Mouse (Mus musculus) liver, embryonic 14.5 days (tissue): Measurements from ENCODE around the gene Tnxb. TPM values are rescaled to one million over a fixed set of nuclear protein-coding genes. Genes with fewer than 3 reads are reported as not detected.

Experiments used
- ATAC-seq: fragments of 200-750 bp; cut with Nextera tagmentation; 2 replicates; pipeline ENCODE4 v1.8.0; 2017; ENCODE audit warnings: moderate number of reproducible peaks, mild to moderate bottlenecking, moderate library complexity; ENCODE audit not compliant: insufficient read depth
- DNase-seq, 3 experiments: peaks; one replicate each; pipeline ENCODE4 v3.0.0-alpha.2; 2012 to 2013; ENCODE audit warnings: low read depth in 3 of 3, low spot score in 3 of 3
- H3K27ac ChIP-seq: fragments of 300-500 bp; sonication (generic); 2 replicates; pipeline ENCODE4 v1.5.1; 2014; ENCODE audit warnings: moderate library complexity, mild to moderate bottlenecking, control low read depth, inconsistent platforms
- H3K27me3 ChIP-seq: fragments of 300-500 bp; sonication (generic); 2 replicates; pipeline ENCODE4 v1.6.1; 2014; ENCODE audit warnings: mild to moderate bottlenecking, low read length, moderate library complexity; ENCODE audit not compliant: control insufficient read depth, insufficient read depth
- H3K36me3 ChIP-seq: fragments of 300-500 bp; sonication (generic); replicated peaks from 2 replicates; pipeline ENCODE4 v1.6.1; 2014; ENCODE audit warnings: low read depth; ENCODE audit not compliant: control insufficient read depth, insufficient read depth
- H3K4me1 ChIP-seq, 2 experiments: fragments of 200-500 bp in 1 of 2; fragments of 300-500 bp in 1 of 2; sonication (generic) in 1 of 2; replicated peaks; 2 replicates each; pipeline ENCODE4 v1.6.1; 2012 to 2014; ENCODE audit warnings: antibody characterized with exemption in 1 of 2, inconsistent platforms in 1 of 2, low read length in 1 of 2; ENCODE audit not compliant: control insufficient read depth in 2 of 2, insufficient read depth in 2 of 2
- H3K4me2 ChIP-seq: fragments of 300-500 bp; sonication (generic); 2 replicates; pipeline ENCODE4 v1.6.1; 2014; ENCODE audit warnings: low read depth, mild to moderate bottlenecking, control low read depth, moderate library complexity
- H3K4me3 ChIP-seq, 2 experiments: fragments of 200-500 bp in 1 of 2; fragments of 300-500 bp in 1 of 2; sonication (generic) in 1 of 2; 2 replicates each; pipeline ENCODE4 v1.5.1; 2012 to 2014; ENCODE audit warnings: low read depth in 2 of 2, low read length in 2 of 2, mild to moderate bottlenecking in 2 of 2, control low read depth in 1 of 2, inconsistent platforms in 1 of 2, moderate library complexity in 1 of 2; ENCODE audit not compliant: insufficient read depth in 1 of 2
- H3K9ac ChIP-seq: fragments of 300-500 bp; sonication (generic); replicated peaks from 2 replicates; pipeline ENCODE4 v1.6.1; 2014; ENCODE audit warnings: mild to moderate bottlenecking, control low read depth, moderate library complexity
- H3K9me3 ChIP-seq: fragments of 300-500 bp; sonication (generic); 2 replicates; pipeline ENCODE4 v1.6.1; 2016; ENCODE audit warnings: low read length, mixed read lengths; ENCODE audit not compliant: control insufficient read depth
- CTCF ChIP-seq: IDR thresholded peaks from 2 replicates; pipeline ENCODE4 v1.5.1; 2016; ENCODE audit warnings: antibody characterized with exemption, low read depth, control low read depth
- EP300 ChIP-seq: IDR thresholded peaks from 2 replicates; pipeline ENCODE4 v1.6.1; 2016; ENCODE audit warnings: antibody characterized with exemption, low read depth
- WGBS: fragments of 180-500 bp; shearing (Covaris S2); extraction: QIAGEN DNeasy Blood & Tissue Kit; methylation state at CpG from one replicate; pipeline ENCODE4 v1.1.7; 2014; ENCODE audit not compliant: insufficient replicate concordance; 5-methylcytosine and 5-hydroxymethylcytosine counted together
- polyA plus RNA-seq, 2 experiments: library from polyadenylated mRNA; depleted of rRNA in 1 of 2; stranded (reverse) in 1 of 2; unstranded in 1 of 2; fragments of >200 nt; fragmentation: Nextera tagmentation in 1 of 2; extraction: Ambion mirVana in 1 of 2; gene quantifications; 2 replicates each; pipeline versions ENCODE4 v1.2.1 to v1.2.3; 2012 to 2014

Gene Tnxb
- polyA plus RNA-seq, 2 experiments: 0.13 to 0.17 TPM

DNA sequence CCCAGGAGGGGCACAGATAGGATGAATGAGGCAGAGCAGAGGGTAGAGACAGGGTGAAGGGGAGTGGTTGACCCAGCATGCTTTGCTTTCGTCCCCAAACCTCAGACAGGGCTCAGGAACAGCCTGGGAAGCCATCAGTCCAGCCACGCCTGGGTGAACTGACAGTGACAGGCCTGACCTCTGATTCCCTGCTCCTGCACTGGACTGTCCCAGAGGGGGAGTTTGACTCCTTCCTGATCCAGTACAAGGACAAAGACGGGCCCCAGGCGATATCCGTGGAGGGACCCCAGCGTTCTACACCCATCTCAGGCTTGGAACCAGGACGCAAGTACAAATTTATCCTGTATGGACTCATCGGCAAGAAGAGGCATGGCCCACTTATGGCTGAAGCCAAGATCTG is 12.8 kb downstream of the Tnxb start:
- DNase-seq (no peak), ATAC-seq (no peak)
- H3K4me2 ChIP-seq: no peak overlapping the region
- 67% methylated on average over 8 of the region's 8 CpGs for WGBS
- H3K9ac ChIP-seq: no peak overlapping the region
- H3K4me1 ChIP-seq: no peaks in the 10 kb centered on the region
- H3K9me3 ChIP-seq: no peaks in the 10 kb centered on the region
- H3K36me3 ChIP-seq: no peaks in the 10 kb centered on the region
- no peak overlapping the region for H3K4me3 ChIP-seq
- H3K27ac ChIP-seq: no peak overlapping the region
- TF ChIP-seq CTCF: no peak
- no peak for TF ChIP-seq EP300
- no peaks in the 10 kb centered on the region; the same call in 1 of the 2 replicates for H3K27me3 ChIP-seq

- no peak overlapping the region for H3K9ac ChIP-seq
- H3K9me3 ChIP-seq: no peaks in the 10 kb centered on the region
- no peak overlapping the region for H3K27ac ChIP-seq
- TF ChIP-seq EP300 (no peak), CTCF (no peak)
- no peaks in the 10 kb centered on the region; the same call in 1 of the 2 replicates for H3K27me3 ChIP-seq
- H3K4me2 ChIP-seq: no peak overlapping the region
- 52% methylated on average over 10 of the region's 10 CpGs for WGBS
- DNase-seq (no peak), ATAC-seq (no peak)
- no peaks in the 10 kb centered on the region for H3K36me3 ChIP-seq
- H3K4me1 ChIP-seq: no peaks in the 10 kb centered on the region
- H3K4me3 ChIP-seq: no peak overlapping the region
Measured at GRCm38 (mm10) chr17:34683686-34684220, 13.4 kb downstream of the Tnxb start.

- H3K9ac ChIP-seq: no peak overlapping the region
- DNase-seq (no peak), ATAC-seq (no peak)
- no peaks in the 10 kb centered on the region for H3K4me1 ChIP-seq
- H3K4me3 ChIP-seq: no peak overlapping the region
- no peaks in the 10 kb centered on the region; the same call in 1 of the 2 replicates for H3K27me3 ChIP-seq
- H3K36me3 ChIP-seq: no peaks in the 10 kb centered on the region
- 50% methylated on average over 9 of the region's 9 CpGs for WGBS
- H3K4me2 ChIP-seq: no peak overlapping the region
- TF ChIP-seq CTCF (no peak), EP300 (no peak)
- no peak overlapping the region for H3K27ac ChIP-seq
- no peaks in the 10 kb centered on the region for H3K9me3 ChIP-seq
Measured at GRCm38 (mm10) chr17:34684253-34684893, 14.0 kb downstream of the Tnxb start.

- H3K4me2 ChIP-seq: no peak overlapping the region
- H3K4me3 ChIP-seq: no peak overlapping the region
- H3K9me3 ChIP-seq: no peaks in the 10 kb centered on the region
- H3K36me3 ChIP-seq: no peaks in the 10 kb centered on the region
- H3K27me3 ChIP-seq: no peaks in the 10 kb centered on the region; the same call in 1 of the 2 replicates
- H3K27ac ChIP-seq: no peak overlapping the region
- TF ChIP-seq EP300: no peak
- TF ChIP-seq CTCF: no peak
- WGBS: 50% methylated on average over 28 of the region's 28 CpGs
- DNase-seq: no peak
- no peaks in the 10 kb centered on the region for H3K4me1 ChIP-seq
- ATAC-seq: no peak
- no peak overlapping the region for H3K9ac ChIP-seq
Measured at GRCm38 (mm10) chr17:34685120-34686110, 15.1 kb downstream of the Tnxb start.

- WGBS: 77% methylated on average over 7 of the region's 7 CpGs
- no peak overlapping the region for H3K9ac ChIP-seq
- no peaks in the 10 kb centered on the region for H3K27me3 ChIP-seq
- no peak overlapping the region for H3K4me3 ChIP-seq
- H3K4me2 ChIP-seq: no peak overlapping the region
- no peak overlapping the region for H3K27ac ChIP-seq
- DNase-seq (no peak), ATAC-seq (no peak)
- TF ChIP-seq EP300 (no peak), CTCF (no peak)
- no peaks in the 10 kb centered on the region for H3K9me3 ChIP-seq
- H3K4me1 ChIP-seq: no peaks in the 10 kb centered on the region
- H3K36me3 ChIP-seq: no peaks in the 10 kb centered on the region
Measured at GRCm38 (mm10) chr17:34688889-34689288, 18.6 kb downstream of the Tnxb start.
